Mouse (Mus musculus) heart, postnatal 10 days (tissue): Measurements from ENCODE around the gene Gm10799. TPM values are rescaled to one million over a fixed set of nuclear protein-coding genes. Genes with fewer than 3 reads are reported as not detected.
"Not testable (repeated sequence)": the region's sequence is repeated elsewhere in the genome, so short reads cannot be mapped to it uniquely, and the experiment has no call there.

ENCODE experiments used
- DNase-seq, 2 experiments: peaks; one replicate each; pipeline ENCODE4 v3.0.0; 2021
- intact Hi-C: fragments of 180-260 bp; cut with DNase I; formaldehyde crosslinking; loops from one replicate; pipeline ENCODE4 v1.15.1; 2025
- total RNA-seq, 2 experiments: library from RNA; stranded (reverse); gene quantifications; 2 replicates each; pipeline ENCODE4 v1.2.3; 2021

Gene Gm10799
- not detected for total RNA-seq

DNA sequence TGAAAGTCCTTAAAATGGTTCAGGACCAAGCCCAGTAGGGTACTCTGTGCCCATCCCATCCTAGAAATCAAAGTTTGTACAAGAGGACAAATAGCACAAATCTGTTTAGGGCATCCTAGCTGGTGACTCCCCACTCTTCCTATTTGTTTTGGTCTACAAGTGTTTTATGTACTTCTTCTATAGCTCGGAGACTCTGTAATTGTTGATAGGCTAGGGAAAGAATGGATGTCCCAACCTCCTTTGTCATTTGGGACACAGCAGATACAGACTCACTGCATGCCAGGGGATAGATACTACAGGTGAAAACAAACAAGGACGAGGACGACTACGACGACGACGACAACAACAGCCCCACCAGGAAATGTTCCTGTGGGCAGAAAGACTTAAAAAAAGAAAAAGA is at the start of gene Gm10799:
Gene Gm10799 (minus strand): TSS at position 101 of the 400 bp plus-strand sequence.
- intact Hi-C loops, result loop anchor here (2.0 kb wide), 1 partner anchor 26 kb away; the partner anchor contains the start of gene Cd59a
- DNase-seq, result not testable (repeated sequence)

DNA sequence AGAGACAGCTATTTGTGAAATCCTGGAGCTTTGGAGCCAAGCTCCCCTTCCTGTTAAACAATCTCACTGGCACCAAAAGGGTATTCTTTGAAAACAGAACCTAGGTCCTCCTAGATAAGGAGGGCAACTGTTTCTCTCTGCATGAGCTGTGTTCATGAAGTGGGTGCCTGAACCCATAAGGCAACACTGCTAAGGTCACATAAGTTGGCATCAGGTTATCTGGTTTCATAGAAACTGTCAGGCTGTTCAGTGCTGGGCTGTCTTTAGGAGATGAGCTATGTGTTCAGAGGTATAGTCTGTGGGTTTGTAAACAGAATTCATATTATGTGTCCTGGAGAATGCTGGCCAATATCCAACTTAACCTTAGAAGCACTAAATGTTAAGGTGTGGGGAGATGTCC is 48.8 kb upstream of the Gm10799 start:
- DNase-seq, intact Hi-C loops: not testable (repeated sequence)

DNA sequence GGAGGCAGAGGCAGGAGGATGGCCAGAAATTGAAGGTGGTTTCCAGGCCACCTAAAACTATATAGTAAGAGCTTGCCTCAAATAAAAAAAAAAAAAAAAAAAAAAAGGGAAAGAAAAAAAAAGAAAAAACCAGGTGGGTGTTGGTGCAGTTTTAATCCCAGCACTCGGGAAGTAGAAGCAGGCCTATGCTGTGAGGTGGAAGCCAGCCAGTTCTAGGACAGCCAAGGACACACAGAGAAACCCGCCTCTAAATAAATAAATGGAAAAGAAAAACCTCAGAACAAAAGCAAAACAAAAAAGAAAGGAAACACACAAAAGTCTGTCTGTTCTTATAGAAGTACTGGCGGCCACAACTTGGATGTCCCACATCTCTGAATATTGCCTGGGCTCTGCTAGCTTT is 46.5 kb upstream of the Gm10799 start:
- DNase-seq, result no peak
- intact Hi-C loops, result no loop called here

DNA sequence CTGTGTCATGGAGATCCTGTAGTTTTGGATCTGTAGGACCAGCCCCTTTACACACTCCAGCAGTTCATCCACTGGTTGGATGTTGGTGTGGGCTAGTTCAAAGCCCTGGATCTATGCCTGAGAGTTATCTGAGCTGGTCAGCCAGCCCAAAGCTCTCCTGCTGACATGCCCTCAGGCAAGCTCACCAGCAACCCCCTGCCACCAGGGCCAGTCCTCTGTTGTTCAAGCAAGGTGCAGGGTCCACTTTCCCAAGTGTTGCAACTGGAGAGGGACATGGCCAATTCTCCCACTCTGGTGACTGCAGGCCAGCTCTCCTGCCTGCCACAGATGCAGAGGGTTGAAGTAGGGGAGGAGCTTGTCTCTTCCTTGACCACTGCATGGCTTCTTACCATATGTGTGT is 45.2 kb upstream of the Gm10799 start:
- intact Hi-C loops, result not testable (repeated sequence)

DNA sequence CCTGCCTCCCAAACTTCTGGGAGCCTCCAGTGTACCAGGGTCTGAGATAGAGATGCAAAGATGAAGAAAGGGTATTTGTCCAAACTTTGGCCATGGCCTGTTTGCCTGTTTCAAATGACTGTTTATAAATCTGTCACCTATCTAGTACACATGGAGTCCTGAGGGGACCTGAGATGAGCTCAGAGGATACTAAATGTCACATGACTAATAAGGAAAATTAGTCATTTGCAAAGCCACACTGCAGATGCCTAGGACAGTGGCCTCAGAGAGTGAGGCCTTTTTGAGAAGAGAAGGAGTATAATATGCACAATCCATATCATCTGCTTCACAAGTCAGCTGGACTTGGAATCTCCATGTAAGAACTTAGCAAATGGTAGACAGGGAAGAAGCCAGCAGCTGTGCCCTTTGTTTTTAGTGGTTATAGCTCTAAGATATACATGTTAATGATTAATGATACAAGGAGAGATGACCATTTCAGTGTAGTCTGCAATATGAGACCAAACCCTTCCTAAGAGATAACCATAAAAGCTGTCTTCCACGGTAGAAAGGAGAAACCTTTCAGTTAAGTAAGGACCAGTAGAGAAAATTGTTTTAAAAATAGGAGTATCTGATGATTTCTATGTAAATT is 42.9 kb upstream of the Gm10799 start:
- intact Hi-C loops, DNase-seq: not testable (repeated sequence)

More for the DNA sequence above, 45.2 kb upstream of the Gm10799 start:
- DNase-seq, result not testable (repeated sequence)

DNA sequence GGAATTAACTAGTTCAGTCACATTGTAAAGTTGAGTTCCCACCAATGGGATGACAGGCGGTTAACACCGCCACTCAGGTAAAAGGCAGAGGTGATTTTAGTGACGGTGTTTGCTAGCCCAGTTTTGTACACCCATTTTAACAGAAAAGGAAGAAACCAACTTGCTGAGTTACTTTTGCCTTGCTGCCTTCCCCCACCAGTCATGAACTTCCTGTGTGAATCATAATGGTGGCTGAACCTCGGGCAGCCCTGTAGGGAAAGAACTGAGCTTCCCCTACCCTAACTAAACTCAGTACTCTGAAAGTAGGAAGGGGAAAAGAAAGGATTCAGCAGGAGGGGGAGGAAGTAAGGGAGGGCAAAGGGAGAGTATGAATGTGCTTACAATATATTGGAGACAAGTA is 41.7 kb upstream of the Gm10799 start:
- intact Hi-C loops, result no loop called here
- DNase-seq, result no peak

DNA sequence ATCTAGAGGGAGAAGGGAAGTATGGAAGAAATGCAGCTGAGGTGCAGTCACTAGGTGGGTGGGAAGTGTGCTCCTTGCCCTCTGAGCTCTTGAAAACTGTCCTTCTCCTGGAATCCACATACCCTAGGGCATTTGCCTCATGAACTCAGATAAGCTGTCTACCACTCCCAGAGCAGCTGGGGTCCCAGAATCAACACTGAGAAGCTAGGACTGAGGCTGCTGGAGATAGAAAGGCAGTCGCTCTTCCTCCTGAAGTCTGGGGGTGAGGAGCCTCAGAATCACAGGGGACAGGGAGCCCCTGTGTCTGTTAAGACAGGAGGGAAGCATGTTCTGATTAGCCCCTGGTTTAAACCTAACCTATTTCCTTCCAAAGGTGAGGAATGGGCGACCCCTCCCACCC is 41.2 kb upstream of the Gm10799 start:
- DNase-seq, result no peak
- intact Hi-C loops, result no loop called here

DNA sequence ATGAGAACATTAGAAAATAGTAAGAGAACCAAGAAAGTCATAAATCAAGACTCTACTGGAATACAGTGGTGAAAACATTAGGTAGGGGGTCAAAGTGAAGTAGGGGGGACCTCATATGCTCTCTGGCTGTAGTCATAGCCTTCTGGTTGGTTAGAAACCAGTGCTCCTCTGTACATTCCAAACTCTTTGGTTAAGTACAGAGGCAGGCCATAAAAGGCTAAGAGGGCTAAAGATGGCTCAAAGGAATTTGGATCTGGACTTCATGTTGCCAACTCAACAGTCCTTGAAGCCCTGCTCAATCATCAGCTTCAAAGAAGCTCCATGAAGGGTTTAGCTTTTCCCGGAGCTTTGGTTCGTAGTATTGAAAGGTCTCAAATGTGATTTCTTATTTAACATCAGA is 40.7 kb upstream of the Gm10799 start:
- intact Hi-C loops, DNase-seq: not testable (repeated sequence)

DNA sequence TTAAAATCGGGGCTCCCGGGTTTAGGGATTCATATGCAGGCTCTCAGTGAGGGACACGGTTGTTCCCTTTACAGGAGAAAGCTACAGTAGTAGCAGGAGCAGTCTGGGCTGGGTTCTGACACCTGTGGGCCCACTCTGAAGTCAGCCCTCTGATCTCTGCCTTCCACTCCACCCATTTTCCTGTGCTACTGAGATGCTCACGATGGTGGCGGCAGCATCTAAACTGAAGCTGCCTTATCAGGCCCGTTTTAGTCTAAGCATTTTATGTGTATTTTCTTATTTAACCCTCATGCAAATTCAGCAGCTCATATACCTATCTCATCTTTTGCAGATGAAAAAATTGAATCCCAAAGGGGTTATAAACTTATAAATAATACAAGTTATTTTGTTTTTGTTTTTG is 36.5 kb upstream of the Gm10799 start:
- DNase-seq, result no peak
- intact Hi-C loops, result no loop called here

DNA sequence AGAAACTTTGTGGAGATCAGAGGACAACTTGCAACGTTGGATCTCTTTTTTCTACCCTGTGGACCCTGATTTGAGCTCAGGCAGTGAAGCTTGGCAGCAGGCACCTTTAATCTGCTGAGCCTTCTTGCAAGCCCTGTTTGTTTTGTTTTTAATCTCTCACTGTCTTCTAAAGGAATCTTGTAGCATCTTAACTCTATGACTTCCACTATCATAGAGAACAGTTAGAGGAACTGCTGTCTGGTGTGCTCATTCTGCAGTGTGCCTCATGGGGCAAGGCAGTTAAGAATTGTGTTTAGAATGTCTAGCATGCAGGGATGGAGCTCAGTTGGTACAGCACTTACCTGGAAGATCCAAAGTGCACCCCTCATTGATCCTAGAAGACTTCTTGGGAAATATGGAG is 31.6 kb upstream of the Gm10799 start:
- DNase-seq, result no peak
- intact Hi-C loops, result no loop called here

DNA sequence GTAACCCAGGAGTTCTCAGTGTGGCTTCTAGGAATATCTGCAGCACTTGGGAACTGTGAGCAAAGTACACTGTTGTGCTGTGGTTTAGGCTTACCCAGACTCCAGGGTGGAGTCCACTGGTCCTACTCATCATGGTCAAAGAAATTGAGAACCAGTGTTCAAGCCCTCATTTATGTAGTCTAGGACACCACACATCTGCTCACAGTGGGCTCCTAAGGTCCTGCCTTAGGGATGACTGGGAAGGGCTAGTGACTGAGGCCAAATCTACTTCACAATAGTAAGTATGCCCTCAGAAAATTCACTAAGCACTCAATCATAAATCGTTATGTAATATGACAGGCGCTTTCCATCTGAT is 30.9 kb upstream of the Gm10799 start:
- no peak for DNase-seq
- intact Hi-C loops, result no loop called here

DNA sequence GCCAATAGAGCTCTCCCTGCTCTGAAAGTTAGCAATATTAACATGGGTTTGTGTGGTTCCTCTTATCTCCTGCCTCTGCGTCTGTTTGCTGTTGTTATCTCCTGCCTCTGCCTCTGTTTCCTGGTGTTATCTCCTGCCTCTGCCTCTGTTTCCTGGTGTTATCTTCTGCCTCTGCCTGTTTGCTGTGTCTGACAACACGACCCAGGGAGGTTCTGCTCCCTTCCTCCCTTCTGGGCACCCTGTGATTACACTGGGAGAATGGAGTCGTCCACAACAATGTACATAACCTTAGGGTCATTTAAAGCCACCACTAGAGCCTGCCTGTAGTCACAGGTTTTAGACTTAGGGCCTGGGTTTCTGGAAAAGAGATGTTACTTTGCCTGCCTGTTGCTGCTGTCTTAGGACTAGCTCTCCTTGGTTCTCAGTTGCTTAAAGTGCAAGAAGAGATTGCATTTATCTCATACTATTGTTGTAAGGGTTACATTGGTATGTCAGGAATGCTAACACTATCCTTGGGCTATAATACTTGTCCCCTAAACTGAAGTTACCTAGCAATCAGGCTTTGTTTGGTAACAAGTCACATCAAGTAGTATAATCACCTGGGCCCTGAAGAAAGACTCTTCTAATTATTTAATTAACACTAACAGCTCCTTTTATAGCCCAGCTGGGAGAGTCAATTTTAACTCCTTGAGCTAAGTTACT is 30.3 kb upstream of the Gm10799 start:
- intact Hi-C loops, result no loop called here
- no peak for DNase-seq

DNA sequence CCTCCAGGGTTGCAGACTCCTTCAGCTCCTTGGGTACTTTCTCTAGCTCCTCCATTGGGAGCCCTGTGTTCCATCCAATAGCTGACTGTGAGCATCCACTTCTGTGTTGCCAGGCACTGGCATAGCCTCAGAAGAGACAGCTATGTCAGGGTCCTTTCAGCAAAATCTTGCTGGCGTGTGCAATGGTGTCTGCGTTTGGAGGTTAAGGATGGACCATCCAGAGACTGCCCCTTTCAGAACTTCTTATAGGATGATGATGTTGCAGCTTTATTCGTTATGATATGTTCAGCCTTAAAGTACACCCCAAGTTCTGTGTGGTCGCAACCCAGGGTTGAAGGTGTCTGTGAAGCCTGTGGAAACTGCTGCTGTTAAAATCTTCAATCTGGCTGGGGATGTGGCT is 29.0 kb upstream of the Gm10799 start:
- intact Hi-C loops, DNase-seq: not testable (repeated sequence)

DNA sequence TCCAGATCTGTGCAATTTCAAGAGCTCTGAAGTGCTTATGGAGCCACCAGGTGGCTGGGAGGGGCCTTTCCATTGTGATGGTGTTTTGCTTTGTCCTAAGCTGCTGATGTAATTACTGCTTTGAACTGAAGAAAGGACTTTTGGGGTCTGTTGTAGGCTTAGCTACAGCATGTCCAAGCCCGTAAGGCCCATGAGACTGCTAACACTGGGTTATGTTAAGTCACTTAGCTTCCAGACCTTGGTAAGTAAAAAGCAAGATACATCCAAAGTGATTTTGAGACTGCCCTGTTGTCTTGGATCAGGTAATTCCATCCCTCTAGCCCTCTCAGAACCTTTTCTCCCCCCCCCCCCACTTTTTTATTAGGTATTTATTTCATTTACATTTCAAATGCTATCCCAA is 28.4 kb upstream of the Gm10799 start:
- intact Hi-C loops, DNase-seq: not testable (repeated sequence)

DNA sequence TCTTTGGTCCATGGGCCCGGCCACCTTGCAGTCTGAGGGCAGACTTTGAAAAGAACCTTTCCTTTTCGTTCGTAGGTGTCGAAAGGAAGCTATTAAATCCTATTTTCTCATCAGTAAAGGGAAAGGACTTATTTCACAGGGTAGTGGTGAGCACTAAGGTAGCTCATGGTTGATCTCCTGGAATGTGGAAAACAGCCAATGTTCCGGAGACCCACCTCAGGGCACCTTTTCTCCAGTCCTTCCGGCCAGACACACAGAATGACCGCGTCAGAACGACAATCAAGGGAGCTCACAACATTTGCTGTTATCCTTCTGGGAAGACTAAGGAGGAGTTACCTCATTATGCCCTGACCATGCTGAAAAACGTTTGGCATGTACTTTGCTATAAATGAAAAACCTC is 27.9 kb upstream of the Gm10799 start:
- intact Hi-C loops, result no loop called here
- DNase-seq, result no peak

DNA sequence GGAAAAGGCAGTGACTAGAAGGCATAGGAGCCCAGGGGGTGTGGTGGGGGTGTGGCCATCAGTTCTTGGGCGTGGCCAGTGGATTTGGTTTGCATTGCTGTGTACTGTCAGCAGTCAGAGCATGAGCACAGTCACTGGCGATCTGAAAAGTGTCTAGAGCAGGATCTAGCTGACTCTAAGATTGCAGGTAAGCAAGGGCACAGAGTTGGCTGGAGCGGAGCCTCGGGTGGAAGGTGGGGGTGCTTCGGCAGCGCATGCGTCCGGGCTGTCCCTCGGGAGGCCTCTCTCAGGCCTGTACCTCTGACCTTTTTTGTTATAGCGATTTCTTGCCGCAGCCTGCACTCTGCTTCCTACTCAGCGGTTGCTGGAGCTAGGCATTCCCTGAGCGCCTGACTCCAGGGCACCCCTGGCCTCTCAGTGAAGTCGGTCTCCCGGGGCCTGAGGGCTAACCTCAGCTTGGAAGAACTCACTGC is 27.4 kb upstream of the Gm10799 start, which contains the start of gene Cd59a:
Gene Cd59a (plus strand): TSS at position 61 of the 473 bp plus-strand sequence.
- intact Hi-C loops, result loop anchor here (2.0 kb wide), 2 partner anchors 27 to 57 kb away; partner anchors contain the start of genes Cd59b and Gm10799

DNA sequence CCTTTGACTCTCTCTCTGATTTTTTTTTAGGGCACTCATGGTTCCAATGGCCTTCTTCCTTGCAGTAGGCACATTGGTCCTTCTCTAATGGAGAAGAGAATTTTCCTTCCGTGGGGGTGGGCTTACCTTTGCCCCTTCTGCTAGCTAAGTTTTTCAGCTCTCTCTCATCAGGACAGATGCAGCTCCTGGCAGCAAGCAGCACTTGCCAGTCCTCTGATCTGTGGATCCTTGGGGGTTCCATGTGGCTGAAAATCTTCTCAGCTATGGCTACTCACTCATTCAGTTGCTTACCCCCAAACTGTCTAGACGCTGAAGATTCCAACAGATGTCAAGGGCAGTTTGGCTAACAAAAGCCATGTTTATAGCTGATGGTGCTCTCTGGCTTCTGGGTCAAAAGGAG is 25.0 kb upstream of the Gm10799 start:
- DNase-seq, result no peak
- intact Hi-C loops, result no loop called here

More for the DNA sequence above, 27.4 kb upstream of the Gm10799 start, which contains the start of gene Cd59a:
- peak; percentile 88 to 90 for DNase-seq

DNA sequence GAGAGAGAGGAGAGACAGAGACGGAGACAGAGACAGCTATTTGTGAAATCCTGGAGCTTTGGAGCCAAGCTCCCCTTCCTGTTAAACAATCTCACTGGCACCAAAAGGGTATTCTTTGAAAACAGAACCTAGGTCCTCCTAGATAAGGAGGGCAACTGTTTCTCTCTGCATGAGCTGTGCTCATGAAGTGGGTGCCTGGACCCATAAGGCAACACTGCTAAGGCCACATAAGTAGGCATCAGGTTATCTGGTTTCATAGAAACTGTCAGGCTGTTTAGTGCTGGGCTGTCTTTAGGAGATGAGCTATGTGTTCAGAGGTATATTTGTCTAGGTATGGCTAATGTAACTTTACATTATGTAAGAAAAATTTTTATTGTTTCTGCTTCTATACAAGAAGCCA is 19.2 kb upstream of the Gm10799 start:
- intact Hi-C loops, DNase-seq: not testable (repeated sequence)

DNA sequence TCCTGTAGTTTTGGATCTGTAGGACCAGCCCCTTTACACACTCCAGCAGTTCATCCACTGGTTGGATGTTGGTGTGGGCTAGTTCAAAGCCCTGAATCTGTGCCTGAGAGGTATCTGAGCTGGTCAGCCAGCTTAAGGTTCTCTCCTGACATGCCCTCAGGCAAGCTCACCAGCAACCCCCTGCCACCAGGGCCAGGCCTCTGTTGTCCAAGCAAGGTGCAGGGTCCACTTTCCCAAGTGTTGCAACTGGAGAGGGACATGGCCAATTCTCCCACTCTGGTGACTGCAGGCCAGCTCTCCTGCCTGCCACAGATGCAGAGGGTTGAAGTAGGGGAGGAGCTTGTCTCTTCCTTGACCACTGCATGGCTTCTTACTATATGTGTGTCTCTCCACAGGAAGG is 15.7 kb upstream of the Gm10799 start:
- DNase-seq, result not testable (repeated sequence)

DNA sequence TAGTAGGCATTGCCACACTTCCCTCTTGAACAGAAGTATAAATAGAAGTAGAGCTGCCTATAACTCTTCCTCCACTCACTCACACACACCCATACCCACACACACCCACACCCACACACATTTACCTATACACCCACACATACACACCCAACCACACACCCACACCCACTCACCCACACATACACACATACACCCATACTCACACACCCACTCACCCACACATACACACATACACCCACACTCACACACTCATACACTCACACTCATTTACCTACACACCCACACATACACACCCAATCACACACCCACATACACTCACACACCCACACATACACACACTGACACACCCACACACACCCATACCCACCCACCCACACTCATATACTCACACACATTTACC is 14.1 kb upstream of the Gm10799 start:
- intact Hi-C loops, result loop anchor here (5.0 kb wide), 1 partner anchor 40 kb away; the partner anchor contains the start of gene A930018P22Rik

More for the DNA sequence above, 15.7 kb upstream of the Gm10799 start:
- intact Hi-C loops, result loop anchor here (5.0 kb wide), 1 partner anchor 38 kb away; the partner anchor contains the start of gene A930018P22Rik

DNA sequence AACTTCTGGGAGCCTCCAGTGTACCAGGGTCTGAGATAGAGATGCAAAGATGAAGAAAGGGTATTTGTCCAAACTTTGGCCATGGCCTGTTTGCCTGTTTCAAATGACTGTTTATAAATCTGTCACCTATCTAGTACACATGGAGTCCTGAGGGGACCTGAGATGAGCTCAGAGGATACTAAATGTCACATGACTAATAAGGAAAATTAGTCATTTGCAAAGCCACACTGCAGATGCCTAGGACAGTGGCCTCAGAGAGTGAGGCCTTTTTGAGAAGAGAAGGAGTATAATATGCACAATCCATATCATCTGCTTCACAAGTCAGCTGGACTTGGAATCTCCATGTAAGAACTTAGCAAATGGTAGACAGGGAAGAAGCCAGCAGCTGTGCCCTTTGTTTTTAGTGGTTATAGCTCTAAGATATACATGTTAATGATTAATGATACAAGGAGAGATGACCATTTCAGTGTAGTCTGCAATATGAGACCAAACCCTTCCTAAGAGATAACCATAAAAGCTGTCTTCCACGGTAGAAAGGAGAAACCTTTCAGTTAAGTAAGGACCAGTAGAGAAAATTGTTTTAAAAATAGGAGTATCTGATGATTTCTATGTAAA is 13.2 kb upstream of the Gm10799 start:
- not testable (repeated sequence) for DNase-seq
- intact Hi-C loops, result loop anchor here (5.0 kb wide), 1 partner anchor 41 kb away; the partner anchor contains the start of gene A930018P22Rik

More for the DNA sequence above, 14.1 kb upstream of the Gm10799 start:
- DNase-seq, result no peak
